Mouse (Mus musculus) stomach, postnatal 0 days (tissue): ENCODE measurements around the gene Dop1b.

Experiments used
- CTCF ChIP-seq: IDR thresholded peaks from 2 replicates; pipeline ENCODE4 v1.5.1; 2016; ENCODE audit warnings: antibody characterized with exemption, low read depth, mild to moderate bottlenecking, moderate library complexity
- EP300 ChIP-seq: optimal IDR thresholded peaks from 2 replicates; pipeline ENCODE3; 2016; ENCODE audit warnings: antibody characterized with exemption

- TF ChIP-seq CTCF (no peak), EP300 (no peak)
These were observed 118.4 kb downstream of the Dop1b start for GRCm38 (mm10) chr16:93830071-93830470.
